Mouse (Mus musculus) ES-E14 (cell line): Measurements from ENCODE around the gene Msto1.

Experiments
- CHD2 ChIP-seq: IDR thresholded peaks from 2 replicates; pipeline ENCODE4 v1.6.1; 2014; ENCODE audit warnings: mild to moderate bottlenecking, low read depth, low read length, inconsistent platforms
- HCFC1 ChIP-seq: IDR thresholded peaks from 2 replicates; pipeline ENCODE4 v1.6.1; 2012; ENCODE audit warnings: low read length, inconsistent platforms, borderline replicate concordance; ENCODE audit not compliant: insufficient read depth
- MAFK ChIP-seq: IDR thresholded peaks from 2 replicates; pipeline ENCODE4 v1.6.1; 2014; ENCODE audit warnings: mild to moderate bottlenecking, low read depth, low read length, inconsistent platforms; ENCODE audit not compliant: insufficient read depth

GRCm38 (mm10) chr3:88929501-88929900 is 15.7 kb upstream of the Msto1 start:
- no peak for TF ChIP-seq HCFC1
- TF ChIP-seq MAFK, result no peak
- TF ChIP-seq CHD2, result no peak
